In the genomic region with DNA sequence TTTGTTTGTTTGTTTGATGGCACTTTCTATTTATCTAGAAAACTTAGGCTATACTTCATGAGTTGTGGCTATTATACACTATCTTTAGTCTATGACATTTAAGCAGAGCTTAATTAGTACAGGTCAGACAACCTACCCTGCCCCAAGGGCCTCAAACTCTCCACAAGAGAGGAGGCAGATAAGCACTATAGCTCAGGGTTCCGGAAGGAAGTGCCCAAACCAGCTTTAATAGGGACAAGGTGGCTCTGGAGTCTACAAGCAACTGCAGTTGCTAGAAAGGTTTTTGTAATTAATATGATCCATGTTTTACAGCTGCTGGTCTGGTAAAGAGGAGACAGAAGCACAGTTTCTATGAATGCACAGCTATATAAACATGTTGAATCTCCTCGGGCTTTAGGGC, we compare ENCODE assay signal across 22 mouse cellular contexts.
"Had no signal": no experiment of that assay in that cellular context is flagged by ENCODE, and none has a peak within 500 bp of the region (broad histone marks: within the 10 kb centered on the region; RNA-seq: fewer than 3 reads in every experiment).

No protein-coding gene starts in this region.

- H3K9me3 ChIP-seq: kidney, embryonic 15.5 days; limb, embryonic 12.5 days; limb, embryonic 15.5 days; midbrain, embryonic 12.5 days; midbrain, embryonic 15.5 days; neural tube, embryonic 13.5 days; stomach, embryonic 15.5 days had no signal

- H3K4me3 ChIP-seq: kidney, embryonic 15.5 days; left cerebral cortex, adult 2 months; limb, embryonic 12.5 days; limb, embryonic 15.5 days; midbrain, embryonic 12.5 days; midbrain, embryonic 15.5 days; myocyte; neural tube, embryonic 13.5 days; stomach, embryonic 15.5 days had no signal

- ATAC-seq: liver, postnatal 0 days; lung, postnatal 0 days; midbrain, embryonic 15.5 days had no signal

- H3K27ac ChIP-seq: kidney, embryonic 15.5 days; left cerebral cortex, adult 2 months; limb, embryonic 12.5 days; limb, embryonic 15.5 days; liver, embryonic 14.5 days; macrophage; midbrain, embryonic 12.5 days; midbrain, embryonic 15.5 days; neural tube, embryonic 13.5 days; stomach, embryonic 15.5 days had no signal

- H3K36me3 ChIP-seq: kidney, embryonic 15.5 days; limb, embryonic 12.5 days; limb, embryonic 15.5 days; midbrain, embryonic 12.5 days; midbrain, embryonic 15.5 days; neural tube, embryonic 13.5 days; stomach, embryonic 15.5 days had no signal

- DNase-seq: kidney, postnatal 10 days; kidney, postnatal 36 days; layer of hippocampus, postnatal 36 days; liver, postnatal 0 days; lung, embryonic 14.5 days; retina, postnatal 1 day; right cerebral cortex, postnatal 25 days; spleen, adult 18-20 months; thymus, postnatal 36 days had no signal

- H3K27me3 ChIP-seq: kidney, embryonic 15.5 days; limb, embryonic 12.5 days; limb, embryonic 15.5 days; midbrain, embryonic 15.5 days; neural tube, embryonic 13.5 days; stomach, embryonic 15.5 days had no signal

- H3K9ac ChIP-seq: kidney, embryonic 15.5 days; limb, embryonic 12.5 days; limb, embryonic 15.5 days; liver, embryonic 14.5 days; liver, postnatal 0 days; lung, embryonic 14.5 days; midbrain, embryonic 12.5 days; midbrain, embryonic 15.5 days; neural tube, embryonic 13.5 days; stomach, embryonic 15.5 days had no signal

- H3K4me2 ChIP-seq: kidney, embryonic 15.5 days; limb, embryonic 12.5 days; limb, embryonic 15.5 days; liver, embryonic 11.5 days; lung, embryonic 14.5 days; midbrain, embryonic 12.5 days; midbrain, embryonic 15.5 days; neural tube, embryonic 13.5 days; stomach, embryonic 15.5 days had no signal
